In genomic region chr8:125986999-125987589, GRCm38 (mm10) we compare ENCODE assay signal across 21 mouse cellular contexts. TPM values are rescaled to one million over a fixed set of nuclear protein-coding genes. Genes with fewer than 3 reads are reported as not detected.
DNase-seq lines count a peak whose midpoint lies in the region; ATAC-seq and TF ChIP-seq lines count a peak whose summit lies in the region.
"Had no signal": no experiment of that assay in that cellular context is flagged by ENCODE, and none has a peak within 500 bp of the region (broad histone marks: within the 10 kb centered on the region; RNA-seq: fewer than 3 reads in every experiment).

No protein-coding gene starts in this region.

- no peaks in the 10 kb centered on the region for H3K27me3 ChIP-seq in hindbrain, postnatal 0 days (ENCODE audit: insufficient read depth, low read length)
- no peaks in the 10 kb centered on the region for H3K27me3 ChIP-seq in hindbrain, embryonic 14.5 days (ENCODE audit: control insufficient read depth, insufficient read depth, low read length)
- peaks cover 5% of the 10 kb centered on the region for H3K27me3 ChIP-seq in midbrain, embryonic 10.5 days (ENCODE audit: low read depth, poor library complexity, severe bottlenecking)
- H3K27me3 ChIP-seq in midbrain, embryonic 15.5 days (replicated peaks), result no peaks in the 10 kb centered on the region
- peaks cover 3% of the 10 kb centered on the region; the same call in 1 of the 2 replicates for H3K27me3 ChIP-seq in midbrain, postnatal 0 days (ENCODE audit: insufficient read depth, low read length)
- H3K27me3 ChIP-seq: embryonic facial prominence, embryonic 12.5 days; lung, embryonic 15.5 days had no signal

- H3K4me2 ChIP-seq in hindbrain, postnatal 0 days (ENCODE audit: low read depth, low read length), result no peak overlapping the region
- no peak overlapping the region for H3K4me2 ChIP-seq in hindbrain, embryonic 14.5 days (replicated peaks)
- no peak overlapping the region for H3K4me2 ChIP-seq in midbrain, embryonic 15.5 days
- no peak overlapping the region for H3K4me2 ChIP-seq in midbrain, postnatal 0 days (ENCODE audit: low read depth, low read length, poor library complexity, severe bottlenecking)
- H3K4me2 ChIP-seq: embryonic facial prominence, embryonic 12.5 days; limb, embryonic 13.5 days; liver, embryonic 13.5 days; lung, embryonic 15.5 days; neural tube, embryonic 15.5 days had no signal

- H3K27ac ChIP-seq in hindbrain, postnatal 0 days, result peak overlapping the region; percentile 41
- no peak overlapping the region for H3K27ac ChIP-seq in hindbrain, embryonic 14.5 days
- peak overlapping the region; percentile 9; the same call in 1 of the 2 replicates for H3K27ac ChIP-seq in midbrain, embryonic 10.5 days (replicated peaks)
- H3K27ac ChIP-seq in midbrain, embryonic 15.5 days, result no peak overlapping the region
- H3K27ac ChIP-seq in midbrain, postnatal 0 days (ENCODE audit: low read depth, low read length), result no peak overlapping the region
- H3K27ac ChIP-seq: embryonic facial prominence, embryonic 12.5 days; heart, embryonic 10.5 days; limb, embryonic 13.5 days; liver, embryonic 13.5 days; lung, embryonic 15.5 days; neural tube, embryonic 15.5 days had no signal

- no peak overlapping the region for H3K4me3 ChIP-seq in hindbrain, postnatal 0 days (ENCODE audit: low read length)
- no peak overlapping the region for H3K4me3 ChIP-seq in hindbrain, embryonic 14.5 days (replicated peaks; ENCODE audit: low read length)
- no peak overlapping the region for H3K4me3 ChIP-seq in midbrain, embryonic 10.5 days
- H3K4me3 ChIP-seq in midbrain, embryonic 15.5 days, result no peak overlapping the region
- no peak overlapping the region for H3K4me3 ChIP-seq in midbrain, postnatal 0 days (ENCODE audit: low read depth, low read length)
- H3K4me3 ChIP-seq: embryonic facial prominence, embryonic 12.5 days; heart, embryonic 10.5 days; limb, embryonic 13.5 days; liver, embryonic 13.5 days; lung, embryonic 15.5 days; neural tube, embryonic 15.5 days had no signal

- 17% methylated on average over 6 of the region's 6 CpGs for WGBS in hindbrain, postnatal 0 days
- WGBS in hindbrain, embryonic 14.5 days, result 18% methylated on average over 6 of the region's 6 CpGs
- WGBS in midbrain, embryonic 10.5 days, result 37% methylated on average over 6 of the region's 6 CpGs
- 16% methylated on average over 6 of the region's 6 CpGs for WGBS in midbrain, embryonic 15.5 days
- WGBS in midbrain, postnatal 0 days, result 26% methylated on average over 6 of the region's 6 CpGs

- H3K9ac ChIP-seq in hindbrain, postnatal 0 days (replicated peaks; ENCODE audit: low read length), result no peak overlapping the region
- no peak overlapping the region for H3K9ac ChIP-seq in hindbrain, embryonic 14.5 days
- no peak overlapping the region for H3K9ac ChIP-seq in midbrain, embryonic 15.5 days
- no peak overlapping the region for H3K9ac ChIP-seq in midbrain, postnatal 0 days (replicated peaks; ENCODE audit: low read length, poor library complexity, severe bottlenecking)
- H3K9ac ChIP-seq: embryonic facial prominence, embryonic 12.5 days; limb, embryonic 13.5 days; liver, embryonic 13.5 days; lung, embryonic 15.5 days; neural tube, embryonic 15.5 days had no signal

- H3K36me3 ChIP-seq in hindbrain, postnatal 0 days (ENCODE audit: insufficient read depth, low read length), result no peaks in the 10 kb centered on the region
- H3K36me3 ChIP-seq in hindbrain, embryonic 14.5 days (replicated peaks; ENCODE audit: control insufficient read depth, insufficient read depth), result no peaks in the 10 kb centered on the region
- H3K36me3 ChIP-seq in midbrain, embryonic 10.5 days, result no peaks in the 10 kb centered on the region
- no peaks in the 10 kb centered on the region for H3K36me3 ChIP-seq in midbrain, embryonic 15.5 days (replicated peaks)
- no peaks in the 10 kb centered on the region for H3K36me3 ChIP-seq in midbrain, postnatal 0 days (ENCODE audit: insufficient read depth, low read length)
- H3K36me3 ChIP-seq: embryonic facial prominence, embryonic 12.5 days; heart, embryonic 10.5 days; limb, embryonic 13.5 days; liver, embryonic 13.5 days; lung, embryonic 15.5 days; neural tube, embryonic 15.5 days had no signal

- peak; percentile 71; the same call in 1 of the 2 replicates for ATAC-seq in hindbrain, postnatal 0 days
- no peak for ATAC-seq in hindbrain, embryonic 14.5 days (ENCODE audit: low FRiP score)
- ATAC-seq in midbrain, embryonic 15.5 days (replicated peaks), result no peak
- ATAC-seq in midbrain, postnatal 0 days (ENCODE audit: low FRiP score), result no peak
- ATAC-seq: forebrain, embryonic 16.5 days had no signal

- no peak for TF ChIP-seq CTCF in hindbrain, postnatal 0 days (IDR thresholded peaks at IDR 0.05; ENCODE audit: low read depth)
- no peak for TF ChIP-seq CTCF in midbrain, postnatal 0 days (IDR thresholded peaks at IDR 0.05)

- DNase-seq in adrenal gland, adult (ENCODE audit: inconsistent age in 2 of 2, low spot score in 1 of 2), result peak; percentile 55 to 74
- DNase-seq in adrenal gland, postnatal 4 days (ENCODE audit: low spot score in 2 of 2), result no peak
- DNase-seq in hindbrain, postnatal 0 days (ENCODE audit: low spot score), result peak; percentile 36
- no peak for DNase-seq in hindbrain, embryonic 14.5 days (ENCODE audit: low spot score)
- DNase-seq in midbrain, embryonic 10.5 days (ENCODE audit: low spot score), result no peak
- DNase-seq in midbrain, postnatal 0 days (ENCODE audit: low spot score), result peak; percentile 40
- no peak for DNase-seq in gastrocnemius, postnatal 4 days (ENCODE audit: low spot score in 2 of 2)
- DNase-seq: cerebellum, adult 2 months; gastrocnemius, postnatal 36 days; kidney, adult 9 months; kidney, postnatal 4 days; liver, embryonic 13.5 days; right cerebral cortex, postnatal 4 days had no signal

- H3K4me1 ChIP-seq in hindbrain, postnatal 0 days (ENCODE audit: insufficient read depth, low read length), result 0 out of 2 replicates have a peak, but pooled peaks cover 2% of the 10 kb centered on the region
- no peaks in the 10 kb centered on the region for H3K4me1 ChIP-seq in hindbrain, embryonic 14.5 days (replicated peaks; ENCODE audit: control insufficient read depth, insufficient read depth, low read length)
- peaks cover 17% of the 10 kb centered on the region for H3K4me1 ChIP-seq in midbrain, embryonic 10.5 days
- H3K4me1 ChIP-seq in midbrain, embryonic 15.5 days, result peaks cover 4% of the 10 kb centered on the region; the same call in 1 of the 2 replicates
- H3K4me1 ChIP-seq in midbrain, postnatal 0 days (ENCODE audit: insufficient read depth, low read length), result no peaks in the 10 kb centered on the region; the same call in 1 of the 2 replicates
- H3K4me1 ChIP-seq: embryonic facial prominence, embryonic 12.5 days; heart, embryonic 10.5 days; limb, embryonic 13.5 days; liver, embryonic 13.5 days; neural tube, embryonic 15.5 days had no signal

- no peaks in the 10 kb centered on the region for H3K9me3 ChIP-seq in hindbrain, postnatal 0 days (ENCODE audit: low read length)
- H3K9me3 ChIP-seq in hindbrain, embryonic 14.5 days (ENCODE audit: control insufficient read depth, low read length), result no peaks in the 10 kb centered on the region
- H3K9me3 ChIP-seq in midbrain, embryonic 10.5 days (replicated peaks), result no peaks in the 10 kb centered on the region
- no peaks in the 10 kb centered on the region for H3K9me3 ChIP-seq in midbrain, embryonic 15.5 days
- no peaks in the 10 kb centered on the region for H3K9me3 ChIP-seq in midbrain, postnatal 0 days (ENCODE audit: low read length)
- H3K9me3 ChIP-seq: embryonic facial prominence, embryonic 12.5 days; heart, embryonic 10.5 days; limb, embryonic 13.5 days; liver, embryonic 13.5 days; lung, embryonic 15.5 days; neural tube, embryonic 15.5 days had no signal

RNA-seq across cellular contexts. Expression of gene Kcnk1, which starts 7.9 kb away (rescaled TPM):
- 1 to 10 TPM; 1.4 to 4.6 TPM for total RNA-seq in adrenal gland, postnatal 4 days (2021)
- 59.6 and 75.5 TPM in 2 replicates for total RNA-seq in hindbrain, postnatal 0 days (2014; rRNA removed)
- polyA plus RNA-seq in hindbrain, postnatal 0 days (2015; fragmentation: Nextera tagmentation; extraction: Ambion mirVana), result 38.2 and 39.3 TPM in 2 replicates
- 20.8 and 29.7 TPM in 2 replicates for polyA plus RNA-seq in hindbrain, embryonic 14.5 days (2014; fragmentation: Nextera tagmentation; extraction: Ambion mirVana)
- 3.8 and 5.2 TPM in 2 replicates for polyA plus RNA-seq in midbrain, embryonic 10.5 days (2016; fragmentation: Nextera tagmentation; extraction: Ambion mirVana)
- 17.9 and 18.6 TPM in 2 replicates for polyA plus RNA-seq in midbrain, embryonic 15.5 days (2015; fragmentation: Nextera tagmentation; extraction: Ambion mirVana)
- total RNA-seq in midbrain, postnatal 0 days (2014; rRNA removed), result 35.7 and 52.1 TPM in 2 replicates
- 24.1 and 25.1 TPM in 2 replicates for polyA plus RNA-seq in midbrain, postnatal 0 days (2015; fragmentation: Nextera tagmentation; extraction: Ambion mirVana)
- 1 to 10 TPM; 2.1 to 2.2 TPM for total RNA-seq in gastrocnemius, postnatal 4 days (2021)
- total RNA-seq: common myeloid progenitor, adult 5-6 weeks had no signal

Comparison
In these comparisons a context has a peak if more than half of its experiments do, and no peak if none do; other contexts are left out.
1. DNase-seq: peak in adrenal gland, adult (2 of 2), hindbrain, postnatal 0 days (single experiment) and midbrain, postnatal 0 days (single experiment); none in adrenal gland, postnatal 4 days (0 of 2), hindbrain, embryonic 14.5 days (single experiment), midbrain, embryonic 10.5 days (single experiment) and gastrocnemius, postnatal 4 days (0 of 2).
2. H3K27ac ChIP-seq: peak in hindbrain, postnatal 0 days (single experiment) and midbrain, embryonic 10.5 days (single experiment); none in hindbrain, embryonic 14.5 days (single experiment), midbrain, embryonic 15.5 days (single experiment) and midbrain, postnatal 0 days (single experiment).